Mouse (Mus musculus): ENCODE results near the gene Lyrm2. TPM values are rescaled to one million over a fixed set of nuclear protein-coding genes. Genes with fewer than 3 reads are reported as not detected.
A peak's percentile ranks its signal among the peaks of the same experiment; 100 is the strongest.

Lyrm2 gene
- 24.4 and 28.7 TPM in 2 replicates for polyA plus RNA-seq (2015; fragmentation: Nextera tagmentation; extraction: Ambion mirVana)

DNA sequence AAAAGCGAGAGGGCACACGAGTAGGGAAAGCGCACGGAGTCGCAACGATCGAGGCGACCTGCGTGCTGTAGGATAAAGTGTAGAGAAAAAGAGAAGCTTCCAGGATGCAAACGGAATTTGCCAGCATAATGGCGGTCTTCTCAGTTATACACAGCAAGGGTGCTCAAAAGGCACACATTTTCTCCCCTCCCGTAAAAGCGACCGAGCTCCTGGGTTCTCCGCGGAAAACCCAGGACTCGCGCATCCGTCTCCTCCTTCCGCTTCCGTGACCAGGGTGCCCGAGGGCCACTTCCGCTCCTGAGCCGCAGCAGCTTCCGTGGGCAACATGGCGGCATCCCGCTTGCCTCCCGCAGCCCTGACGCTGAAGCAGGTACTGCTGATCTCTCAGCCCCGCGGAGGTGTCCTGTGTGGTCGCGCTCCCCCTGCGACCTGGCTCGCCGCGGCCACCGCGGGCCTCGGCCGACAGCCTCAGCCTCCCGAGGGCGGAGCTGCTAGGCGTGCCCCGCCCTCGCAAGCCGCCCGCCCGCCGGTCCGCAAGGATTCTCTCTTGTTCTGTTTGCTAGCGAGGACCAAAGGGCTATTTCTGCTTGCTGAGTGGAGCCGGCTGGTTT is at the start of gene Lyrm2:
Gene Lyrm2 (plus strand): TSS at position 288 of the 611 bp plus-strand sequence.
- peak; percentile 92 for ATAC-seq (ENCODE audit: insufficient read depth)
- Histone ChIP-seq H3K4me1 (replicated peaks) (peaks cover 15% of the 10 kb centered on the region), H3K4me3 (replicated peaks) (peak within 1 kb of the TSS; percentile 84), H3K9me3 (replicated peaks) (no peaks in the 10 kb centered on the region), H3K36me3 (replicated peaks) (no peaks in the 10 kb centered on the region), H3K9ac (peak within 1 kb of the TSS; percentile 87), H3K4me2 (peak within 1 kb of the TSS; percentile 83), H3K27ac (replicated peaks) (peak within 1 kb of the TSS; percentile 98), H3K27me3 (no peaks in the 10 kb centered on the region)
- under 1% methylated on average over 53 of the region's 53 CpGs for WGBS (ENCODE audit: insufficient replicate concordance)

GRCm38 (mm10) chr4:32750711-32751110 is 49.3 kb upstream of the Lyrm2 start:
- Histone ChIP-seq H3K9ac (no peak overlapping the region), H3K27ac (replicated peaks) (no peak overlapping the region), H3K27me3 (no peaks in the 10 kb centered on the region), H3K36me3 (replicated peaks) (peaks cover 63% of the 10 kb centered on the region), H3K4me3 (replicated peaks) (no peak overlapping the region), H3K4me1 (replicated peaks) (no peaks in the 10 kb centered on the region), H3K9me3 (replicated peaks) (no peaks in the 10 kb centered on the region), H3K4me2 (no peak overlapping the region)
- ATAC-seq (ENCODE audit: insufficient read depth) = no peak
- 71% methylated on average over 1 of the region's 1 CpGs for WGBS (ENCODE audit: insufficient replicate concordance)

DNA sequence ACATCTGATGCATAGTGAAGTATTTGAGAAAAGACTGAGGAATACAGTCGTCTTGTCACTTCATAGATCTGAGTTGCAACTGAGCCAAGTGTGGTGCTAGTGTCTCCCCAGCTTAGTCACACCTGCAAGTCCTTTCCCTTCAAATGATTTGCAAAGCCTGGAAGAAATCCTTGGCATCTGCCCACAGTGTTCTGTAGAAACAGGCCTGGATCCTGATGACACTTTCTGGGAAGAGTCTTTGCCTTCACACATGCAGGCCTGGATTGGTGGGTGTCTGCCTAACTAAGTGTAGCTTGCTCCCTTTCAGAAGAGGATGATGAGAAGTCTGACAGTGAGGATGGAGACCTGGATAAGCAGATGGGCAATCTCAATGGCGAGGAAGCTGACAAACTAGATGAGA is 42.6 kb upstream of the Lyrm2 start:
- Histone ChIP-seq H3K4me1 (replicated peaks) (no peaks in the 10 kb centered on the region), H3K9me3 (replicated peaks) (no peaks in the 10 kb centered on the region), H3K9ac (no peak overlapping the region), H3K27ac (replicated peaks) (no peak overlapping the region), H3K36me3 (replicated peaks) (peaks cover 49% of the 10 kb centered on the region), H3K4me2 (no peak overlapping the region), H3K4me3 (replicated peaks) (no peak overlapping the region), H3K27me3 (no peaks in the 10 kb centered on the region)
- 58% methylated on average over 2 of the region's 2 CpGs for WGBS (ENCODE audit: insufficient replicate concordance)
- no peak for ATAC-seq (ENCODE audit: insufficient read depth)

DNA sequence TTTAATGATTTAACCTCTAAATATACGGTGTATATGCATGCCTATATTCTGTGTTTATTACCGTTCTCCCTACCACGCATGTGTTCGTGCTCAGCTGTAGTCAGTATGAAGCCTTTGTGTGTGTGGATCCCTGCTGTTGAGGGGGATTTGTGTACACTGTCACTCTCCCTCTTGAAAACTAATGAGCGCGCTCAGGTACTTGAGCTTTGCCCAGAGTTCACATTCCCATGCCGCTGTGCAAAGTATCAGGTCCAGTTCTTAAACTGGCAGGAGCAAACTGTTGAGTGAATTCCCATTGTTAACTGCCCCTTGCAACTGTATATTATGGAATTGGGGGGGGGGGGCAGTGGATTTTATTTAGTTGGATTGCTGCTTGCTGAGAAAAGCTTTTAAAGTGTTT is 32.6 kb upstream of the Lyrm2 start:
- no peaks in the 10 kb centered on the region for H3K9me3 ChIP-seq (replicated peaks)
- no peaks in the 10 kb centered on the region for H3K4me1 ChIP-seq (replicated peaks)
- no peak overlapping the region for H3K9ac ChIP-seq
- no peak overlapping the region for H3K27ac ChIP-seq (replicated peaks)
- H3K27me3 ChIP-seq = no peaks in the 10 kb centered on the region
- 84% methylated on average over 7 of the region's 7 CpGs for WGBS (ENCODE audit: insufficient replicate concordance)
- H3K4me3 ChIP-seq (replicated peaks) = no peak overlapping the region
- no peak for ATAC-seq (ENCODE audit: insufficient read depth)
- H3K36me3 ChIP-seq (replicated peaks) = peaks cover 37% of the 10 kb centered on the region
- no peak overlapping the region for H3K4me2 ChIP-seq

- no peaks in the 10 kb centered on the region for H3K9me3 ChIP-seq (replicated peaks)
- peaks cover 37% of the 10 kb centered on the region for H3K36me3 ChIP-seq (replicated peaks)
- H3K27me3 ChIP-seq = no peaks in the 10 kb centered on the region
- 41% methylated on average over 10 of the region's 10 CpGs for WGBS (ENCODE audit: insufficient replicate concordance)
- no peak overlapping the region for H3K4me2 ChIP-seq
- H3K27ac ChIP-seq (replicated peaks) = no peak overlapping the region
- no peak overlapping the region for H3K9ac ChIP-seq
- H3K4me3 ChIP-seq (replicated peaks) = no peak overlapping the region
- H3K4me1 ChIP-seq (replicated peaks) = no peaks in the 10 kb centered on the region
- peak; percentile 31; the same call in 1 of the 2 replicates for ATAC-seq (ENCODE audit: insufficient read depth)
These were observed 32.0 kb upstream of the Lyrm2 start for GRCm38 (mm10) chr4:32768046-32768445.

DNA sequence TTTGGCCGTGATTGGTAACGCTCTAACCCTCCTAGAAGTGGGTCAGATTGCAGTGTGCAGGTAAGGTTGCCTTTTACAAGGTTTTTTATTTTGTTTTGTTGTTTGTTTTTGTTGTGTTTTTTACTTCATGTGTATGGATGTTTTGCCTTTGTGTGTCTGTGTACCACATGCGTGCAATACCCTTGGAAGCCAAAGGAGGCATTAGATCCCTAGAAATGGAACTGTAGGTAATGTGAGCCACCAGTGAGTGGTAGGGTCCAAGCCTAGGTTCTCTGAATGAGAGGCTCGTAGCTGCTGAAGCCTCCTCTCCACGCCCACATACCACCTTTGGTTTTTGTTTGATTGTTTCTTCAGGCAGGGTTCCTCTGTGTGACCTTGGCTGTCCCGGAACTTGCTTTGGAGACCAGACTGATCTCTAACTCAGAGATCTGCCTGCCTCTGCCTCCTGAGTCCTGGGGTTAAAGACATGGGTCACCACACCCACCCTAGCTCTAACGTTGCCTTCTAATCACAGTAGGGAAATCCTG is 29.7 kb upstream of the Lyrm2 start:
- no peak for ATAC-seq (ENCODE audit: insufficient read depth)
- H3K9me3 ChIP-seq (replicated peaks) = no peaks in the 10 kb centered on the region
- H3K36me3 ChIP-seq (replicated peaks) = peaks cover 48% of the 10 kb centered on the region
- H3K4me1 ChIP-seq (replicated peaks) = no peaks in the 10 kb centered on the region
- H3K9ac ChIP-seq = no peak overlapping the region
- no peaks in the 10 kb centered on the region for H3K27me3 ChIP-seq
- H3K4me3 ChIP-seq (replicated peaks) = no peak overlapping the region
- no peak overlapping the region for H3K4me2 ChIP-seq
- H3K27ac ChIP-seq (replicated peaks) = no peak overlapping the region
- 77% methylated on average over 7 of the region's 7 CpGs for WGBS (ENCODE audit: insufficient replicate concordance)

DNA sequence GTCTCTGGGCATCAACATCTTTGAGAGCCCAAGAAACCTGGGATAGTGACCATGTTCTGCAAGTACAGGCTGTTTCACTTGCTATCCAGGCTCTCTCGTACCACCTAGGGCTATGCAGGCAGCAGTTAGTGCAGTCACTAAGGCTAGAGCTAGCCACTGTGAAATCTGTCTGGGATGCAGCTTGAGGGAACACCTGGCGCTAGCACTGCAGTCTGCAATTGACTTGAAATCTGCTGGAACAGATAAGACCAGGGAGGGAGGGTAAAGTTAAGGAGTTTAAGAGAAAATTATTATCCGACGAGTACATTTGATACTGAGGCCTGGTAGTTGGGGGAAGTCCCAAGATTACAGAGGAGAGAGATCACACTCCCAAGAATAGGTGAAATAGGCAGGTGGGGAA is 20.1 kb upstream of the Lyrm2 start:
- H3K27ac ChIP-seq (replicated peaks) = no peak overlapping the region
- no peaks in the 10 kb centered on the region for H3K27me3 ChIP-seq
- H3K9me3 ChIP-seq (replicated peaks) = no peaks in the 10 kb centered on the region
- no peak overlapping the region for H3K4me3 ChIP-seq (replicated peaks)
- 50% methylated on average over 4 of the region's 4 CpGs for WGBS (ENCODE audit: insufficient replicate concordance)
- H3K4me1 ChIP-seq (replicated peaks) = no peaks in the 10 kb centered on the region
- no peak overlapping the region for H3K4me2 ChIP-seq
- ATAC-seq (ENCODE audit: insufficient read depth) = peak; percentile 42; the same call in 1 of the 2 replicates
- H3K36me3 ChIP-seq (replicated peaks) = peaks cover 5% of the 10 kb centered on the region; the same call in 1 of the 2 replicates
- no peak overlapping the region for H3K9ac ChIP-seq

DNA sequence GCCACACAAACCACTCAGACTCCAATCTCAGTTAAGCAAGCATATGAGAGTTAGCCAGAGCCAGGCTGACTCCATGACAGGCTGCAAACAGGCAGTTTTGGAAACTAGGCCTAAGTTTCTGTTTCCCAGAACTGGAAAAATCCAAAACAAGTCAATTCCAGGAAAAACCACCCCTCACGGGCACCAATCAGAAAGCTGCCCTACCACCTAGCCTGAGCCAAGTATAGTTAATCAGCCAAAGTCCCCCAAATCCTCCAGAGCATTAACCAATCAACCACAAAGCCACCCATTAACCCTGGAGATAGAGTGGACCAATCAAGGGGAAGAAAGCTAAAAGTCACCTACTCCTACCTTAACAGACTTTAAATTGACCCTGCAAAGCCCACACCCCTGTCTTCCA is 12.9 kb upstream of the Lyrm2 start:
- no peak overlapping the region for H3K4me2 ChIP-seq

GRCm38 (mm10) chr4:32789020-32789419 is 11.0 kb upstream of the Lyrm2 start:
- no peak overlapping the region for H3K4me3 ChIP-seq (replicated peaks)
- no peaks in the 10 kb centered on the region for H3K4me1 ChIP-seq (replicated peaks)
- H3K9me3 ChIP-seq (replicated peaks) = no peaks in the 10 kb centered on the region
- H3K4me2 ChIP-seq = no peak overlapping the region
- H3K9ac ChIP-seq = no peak overlapping the region
- ATAC-seq (ENCODE audit: insufficient read depth) = no peak
- no peak overlapping the region for H3K27ac ChIP-seq (replicated peaks)
- no peaks in the 10 kb centered on the region for H3K36me3 ChIP-seq (replicated peaks)
- H3K27me3 ChIP-seq = no peaks in the 10 kb centered on the region
- WGBS (ENCODE audit: insufficient replicate concordance) = 53% methylated on average over 4 of the region's 4 CpGs

More for the DNA sequence above, 12.9 kb upstream of the Lyrm2 start:
- Histone ChIP-seq H3K4me3 (replicated peaks) (no peak overlapping the region), H3K4me1 (replicated peaks) (no peaks in the 10 kb centered on the region), H3K36me3 (replicated peaks) (no peaks in the 10 kb centered on the region), H3K9me3 (replicated peaks) (no peaks in the 10 kb centered on the region), H3K27me3 (no peaks in the 10 kb centered on the region), H3K27ac (replicated peaks) (no peak overlapping the region), H3K9ac (no peak overlapping the region)
- no peak for ATAC-seq (ENCODE audit: insufficient read depth)
- 61% methylated on average over 1 of the region's 1 CpGs for WGBS (ENCODE audit: insufficient replicate concordance)

DNA sequence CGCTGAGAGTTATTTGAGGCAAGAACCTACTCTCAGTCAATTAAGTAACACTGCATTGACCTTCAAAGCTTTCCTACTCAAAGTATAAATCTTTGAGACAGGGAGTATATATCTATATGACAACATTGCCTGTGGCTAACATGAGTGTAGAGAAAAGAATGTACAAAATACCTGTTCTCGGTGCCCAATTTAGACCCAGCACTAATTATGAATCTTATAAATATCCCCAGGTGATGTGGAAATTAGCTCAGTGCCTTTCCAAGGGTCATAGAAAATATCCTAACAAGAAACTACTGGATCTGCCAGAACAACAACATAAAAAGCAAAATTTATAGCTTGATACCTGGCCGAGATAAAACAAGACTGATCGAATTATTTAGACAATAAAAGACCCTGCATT is 1.1 kb upstream of the Lyrm2 start:
- no peak overlapping the region for H3K9ac ChIP-seq
- H3K36me3 ChIP-seq (replicated peaks) = no peaks in the 10 kb centered on the region
- 90% methylated on average over 4 of the region's 4 CpGs for WGBS (ENCODE audit: insufficient replicate concordance)
- no peak overlapping the region for H3K27ac ChIP-seq (replicated peaks)
- no peak for ATAC-seq (ENCODE audit: insufficient read depth)
- H3K4me3 ChIP-seq (replicated peaks) = no peak overlapping the region
- H3K9me3 ChIP-seq (replicated peaks) = no peaks in the 10 kb centered on the region
- peaks cover 15% of the 10 kb centered on the region for H3K4me1 ChIP-seq (replicated peaks)
- H3K27me3 ChIP-seq = no peaks in the 10 kb centered on the region
- peak overlapping the region; percentile 13; the same call in 1 of the 2 replicates for H3K4me2 ChIP-seq

GRCm38 (mm10) chr4:32800577-32801170 is 621 bp downstream of the Lyrm2 start:
- ATAC-seq (ENCODE audit: insufficient read depth) = no peak
- Histone ChIP-seq H3K9ac (peak overlapping the region; percentile 87), H3K4me2 (peak overlapping the region; percentile 83), H3K27ac (replicated peaks) (peak overlapping the region; percentile 98), H3K27me3 (no peaks in the 10 kb centered on the region), H3K4me1 (replicated peaks) (peaks cover 15% of the 10 kb centered on the region), H3K36me3 (replicated peaks) (no peaks in the 10 kb centered on the region), H3K4me3 (replicated peaks) (peak overlapping the region; percentile 84), H3K9me3 (replicated peaks) (no peaks in the 10 kb centered on the region)
- WGBS (ENCODE audit: insufficient replicate concordance) = 8% methylated on average over 9 of the region's 9 CpGs
